Mouse (Mus musculus) liver, adult 2 months (tissue): ENCODE measurements around the gene Lnx1.

Experiments used
- CTCF ChIP-seq: fragments of 200-500 bp; IDR thresholded peaks from 2 replicates; pipeline ENCODE4 v1.5.1; 2011; ENCODE audit warnings: low read depth, low read length, control low read depth
- POLR2A ChIP-seq: fragments of 200-500 bp; IDR thresholded peaks from 2 replicates; pipeline ENCODE4 v1.6.1; 2011; ENCODE audit warnings: low read length, control low read depth; ENCODE audit not compliant: insufficient read depth; ENCODE audit errors: extremely low read depth

- no peak for TF ChIP-seq CTCF
- TF ChIP-seq POLR2A, result no peak
These were observed 92.2 kb downstream of the Lnx1 start for GRCm38 (mm10) chr5:74610511-74610910.
